Mouse (Mus musculus): ENCODE measurements at regions not wholly inside any gene's neighbourhood (a gene's known extent, or its start where the extent isn't known, plus 50 kb on each side); places are given as distances from the start of the nearest gene placed in this dataset.

- TF ChIP-seq CHD2 (IDR thresholded peaks at IDR 0.05; ENCODE audit: low read length) (no peak), KAT2A (conservative IDR thresholded peaks at IDR 0.05; ENCODE audit: low read depth, low read length) (no peak), POLR2A (IDR thresholded peaks at IDR 0.05; ENCODE audit: control insufficient read depth in 1 of 2, insufficient read depth in 1 of 2, low read depth in 1 of 2, low read length in 2 of 2, poor library complexity in 1 of 2) (no peak), TCF12 (IDR thresholded peaks at IDR 0.05; ENCODE audit: low read depth, low read length) (no peak), TAL1 (IDR thresholded peaks at IDR 0.05; ENCODE audit: low read length) (no peak), NELFE (IDR thresholded peaks at IDR 0.05; ENCODE audit: low read depth, low read length) (no peak), SMC3 (IDR thresholded peaks at IDR 0.05; ENCODE audit: low read depth, low read length) (no peak), MYB (IDR thresholded peaks at IDR 0.05; ENCODE audit: low read depth, low read length) (no peak), ZC3H11A (IDR thresholded peaks at IDR 0.05; ENCODE audit: low read depth, low read length) (no peak), POLR2AphosphoS2 (IDR thresholded peaks at IDR 0.05; ENCODE audit: low read length) (no peak), E2F4 (IDR thresholded peaks at IDR 0.05; ENCODE audit: borderline replicate concordance, low read depth, low read length) (no peak), MAFK (IDR thresholded peaks at IDR 0.05; ENCODE audit: borderline replicate concordance, low read depth, low read length) (no peak)
- Histone ChIP-seq H3K9me3 (replicated peaks; ENCODE audit: insufficient read depth, low read length) (no peaks in the 10 kb centered on the region), H3K9ac (ENCODE audit: control insufficient read depth, low read depth, low read length, poor library complexity, severe bottlenecking) (no peak overlapping the region), H3K4me3 (ENCODE audit: control insufficient read depth in 1 of 2, insufficient read depth in 1 of 2, low read depth in 2 of 2, low read length in 2 of 2) (no peak overlapping the region), H3K27me3 (ENCODE audit: control insufficient read depth in 1 of 2, insufficient read depth in 2 of 2, low read length in 2 of 2) (no peaks in the 10 kb centered on the region), H3K36me3 (ENCODE audit: control insufficient read depth in 1 of 2, insufficient read depth in 2 of 2, low read length in 2 of 2) (no peaks in the 10 kb centered on the region), H3K4me1 (ENCODE audit: control insufficient read depth in 1 of 2, insufficient read depth in 2 of 2, low read length in 2 of 2) (no peaks in the 10 kb centered on the region), H3K79me2 (ENCODE audit: control insufficient read depth, insufficient read depth, low read length, poor library complexity) (no peaks in the 10 kb centered on the region), H3K27ac (ENCODE audit: control insufficient read depth, low read depth, low read length) (no peak overlapping the region)
- no peak for DNase-seq (ENCODE audit: low read depth, low spot score)
Measured at GRCm38 (mm10) chr13:26503744-26504143, 266.2 kb downstream of the Hdgfl1 start.

DNA sequence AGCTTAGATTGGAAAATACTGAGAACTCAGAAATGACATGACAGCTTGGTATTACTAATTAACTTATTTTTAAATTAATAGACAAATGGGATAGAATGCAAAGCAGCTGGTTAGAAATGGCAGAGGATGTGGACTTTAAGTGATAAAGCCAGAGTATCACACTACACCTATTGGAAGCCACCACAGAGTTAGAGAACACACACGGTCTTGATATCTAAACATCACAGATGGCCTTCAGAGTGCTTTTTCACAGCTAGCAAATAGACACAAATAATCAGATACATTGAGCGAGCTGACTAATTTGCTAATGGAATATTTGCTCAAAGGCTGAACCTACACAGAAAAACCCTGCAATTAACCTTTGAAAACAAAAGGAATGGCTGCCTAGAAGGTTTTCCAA, 272.9 kb downstream of the Hdgfl1 start:
- DNase-seq (ENCODE audit: low read depth, low spot score) = no peak
- no peak overlapping the region for H3K4me3 ChIP-seq (ENCODE audit: control insufficient read depth in 1 of 2, insufficient read depth in 1 of 2, low read depth in 2 of 2, low read length in 2 of 2)
- no peak overlapping the region for H3K9ac ChIP-seq (ENCODE audit: control insufficient read depth, low read depth, low read length, poor library complexity, severe bottlenecking)
- H3K27me3 ChIP-seq (ENCODE audit: control insufficient read depth in 1 of 2, insufficient read depth in 2 of 2, low read length in 2 of 2) = no peaks in the 10 kb centered on the region
- no peaks in the 10 kb centered on the region for H3K36me3 ChIP-seq (ENCODE audit: control insufficient read depth in 1 of 2, insufficient read depth in 2 of 2, low read length in 2 of 2)
- H3K4me1 ChIP-seq (ENCODE audit: control insufficient read depth in 1 of 2, insufficient read depth in 2 of 2, low read length in 2 of 2) = no peaks in the 10 kb centered on the region
- no peaks in the 10 kb centered on the region for H3K9me3 ChIP-seq (replicated peaks; ENCODE audit: insufficient read depth, low read length)
- TF ChIP-seq RAD21 (IDR thresholded peaks at IDR 0.05; ENCODE audit: low read depth, low read length) (no peak), SMC3 (IDR thresholded peaks at IDR 0.05; ENCODE audit: low read depth, low read length) (no peak), GABPA (IDR thresholded peaks at IDR 0.05; ENCODE audit: low read depth, low read length) (no peak), EP300 (IDR thresholded peaks at IDR 0.05; ENCODE audit: low read depth in 1 of 2, low read length in 2 of 2) (no peak), USF2 (IDR thresholded peaks at IDR 0.05; ENCODE audit: borderline replicate concordance in 1 of 2, insufficient read depth in 1 of 2, low read depth in 1 of 2, low read length in 2 of 2) (no peak), JUND (IDR thresholded peaks at IDR 0.05; ENCODE audit: low read depth, low read length) (no peak), ETS1 (IDR thresholded peaks at IDR 0.05; ENCODE audit: low read depth, low read length) (no peak), BHLHE40 (IDR thresholded peaks at IDR 0.05; ENCODE audit: borderline replicate concordance, low read depth, low read length) (no peak), POLR2AphosphoS5 (IDR thresholded peaks at IDR 0.05; ENCODE audit: borderline replicate concordance, low read depth, low read length) (no peak), POLR2A (IDR thresholded peaks at IDR 0.05; ENCODE audit: control insufficient read depth in 1 of 2, insufficient read depth in 1 of 2, low read depth in 1 of 2, low read length in 2 of 2, poor library complexity in 1 of 2) (no peak), USF1 (IDR thresholded peaks at IDR 0.05; ENCODE audit: low read depth, low read length) (no peak), ELF1 (IDR thresholded peaks at IDR 0.05; ENCODE audit: low read depth, low read length) (no peak), MXI1 (IDR thresholded peaks at IDR 0.05; ENCODE audit: low read depth, low read length) (no peak), TCF12 (IDR thresholded peaks at IDR 0.05; ENCODE audit: low read depth, low read length) (no peak), SIN3A (IDR thresholded peaks at IDR 0.05; ENCODE audit: low read length) (no peak), MEF2A (IDR thresholded peaks at IDR 0.05; ENCODE audit: extremely low read depth, insufficient replicate concordance, low read depth, low read length, poor library complexity, severe bottlenecking) (no peak), CTCF (IDR thresholded peaks at IDR 0.05 in 2 of 3, conservative IDR thresholded peaks at IDR 0.05 in 1 of 3; ENCODE audit: control insufficient read depth in 1 of 3, insufficient read depth in 1 of 3, low read depth in 2 of 3, low read length in 3 of 3, poor library complexity in 1 of 3, severe bottlenecking in 1 of 3) (no peak)
- H3K79me2 ChIP-seq (ENCODE audit: control insufficient read depth, insufficient read depth, low read length, poor library complexity) = no peaks in the 10 kb centered on the region
- H3K27ac ChIP-seq (ENCODE audit: control insufficient read depth, low read depth, low read length) = no peak overlapping the region

All from MEL (cell line).